Mouse (Mus musculus) midbrain, postnatal 0 days (tissue): ENCODE measurements around the gene Jak1. TPM values are rescaled to one million over a fixed set of nuclear protein-coding genes. Genes with fewer than 3 reads are reported as not detected.

ENCODE experiments used
- ATAC-seq: fragments of 200-750 bp; cut with Nextera tagmentation; 2 replicates; pipeline ENCODE4 v1.8.0; 2017; ENCODE audit warnings: moderate number of reproducible peaks, mild to moderate bottlenecking, moderate TSS enrichment, moderate library complexity; ENCODE audit not compliant: low FRiP score
- DNase-seq: peaks from one replicate; pipeline ENCODE4 v3.0.0-alpha.2; 2015; ENCODE audit warnings: low spot score
- H3K27ac ChIP-seq: fragments of 300-500 bp; sonication (generic); 2 replicates; pipeline ENCODE4 v1.5.1; 2014; ENCODE audit warnings: low read depth, mild to moderate bottlenecking, low read length, mixed read lengths
- H3K27me3 ChIP-seq: fragments of 300-500 bp; sonication (generic); 2 replicates; pipeline ENCODE4 v1.6.1; 2014; ENCODE audit warnings: low read length, control low read depth, mixed read lengths; ENCODE audit not compliant: insufficient read depth
- H3K36me3 ChIP-seq: fragments of 300-500 bp; sonication (generic); 2 replicates; pipeline ENCODE4 v1.6.1; 2014; ENCODE audit warnings: low read length, control low read depth, mixed read lengths; ENCODE audit not compliant: insufficient read depth
- H3K4me1 ChIP-seq: fragments of 300-500 bp; sonication (generic); 2 replicates; pipeline ENCODE4 v1.6.1; 2014; ENCODE audit warnings: mild to moderate bottlenecking, control low read depth, antibody characterized with exemption, low read length, mixed read lengths; ENCODE audit not compliant: insufficient read depth
- H3K4me2 ChIP-seq: fragments of 300-500 bp; sonication (generic); 2 replicates; pipeline ENCODE4 v1.6.1; 2014; ENCODE audit warnings: low read depth, mild to moderate bottlenecking, low read length, mixed read lengths; ENCODE audit not compliant: poor library complexity, severe bottlenecking
- H3K4me3 ChIP-seq: fragments of 300-500 bp; sonication (generic); 2 replicates; pipeline ENCODE4 v1.5.1; 2014; ENCODE audit warnings: low read depth, mild to moderate bottlenecking, low read length, moderate library complexity
- H3K9ac ChIP-seq: fragments of 300-500 bp; sonication (generic); replicated peaks from 2 replicates; pipeline ENCODE4 v1.6.1; 2014; ENCODE audit warnings: mild to moderate bottlenecking, low read length, moderate library complexity, mixed read lengths; ENCODE audit not compliant: poor library complexity, severe bottlenecking
- H3K9me3 ChIP-seq: fragments of 300-500 bp; sonication (generic); 2 replicates; pipeline ENCODE4 v1.6.1; 2016; ENCODE audit warnings: low read length, control low read depth
- CTCF ChIP-seq: IDR thresholded peaks from 2 replicates; pipeline ENCODE4 v1.5.1; 2016; ENCODE audit warnings: antibody characterized with exemption, mild to moderate bottlenecking
- WGBS: fragments of 180-500 bp; shearing (Covaris S2); extraction: QIAGEN DNeasy Blood & Tissue Kit; methylation state at CpG from one replicate; pipeline ENCODE4 v1.1.7; 2014; 5-methylcytosine and 5-hydroxymethylcytosine counted together
- polyA plus RNA-seq: library from polyadenylated mRNA; unstranded; fragments of >200 nt; fragmentation: Nextera tagmentation; extraction: Ambion mirVana; gene quantifications from 2 replicates; pipeline ENCODE4 v1.2.1, GENCODE M21; 2015
- total RNA-seq: library from RNA; depleted of rRNA; stranded (reverse); fragments of >200 nt; gene quantifications from 2 replicates; pipeline ENCODE4 v1.2.3, GENCODE M21; 2014

Jak1 gene
- total and polyA plus RNA-seq, 2 experiments from 2014 or later = 76.1 to 91.9 TPM

GRCm38 (mm10) chr4:101254606-101255349 is 10.3 kb downstream of the Jak1 start:
- no peak for TF ChIP-seq CTCF
- WGBS = 89% methylated on average over 8 of the region's 8 CpGs

GRCm38 (mm10) chr4:101254015-101254414 is 11.1 kb downstream of the Jak1 start:
- Histone ChIP-seq H3K4me1 (no peaks in the 10 kb centered on the region), H3K4me2 (no peak overlapping the region), H3K27me3 (no peaks in the 10 kb centered on the region), H3K9me3 (no peaks in the 10 kb centered on the region), H3K27ac (no peak overlapping the region), H3K36me3 (no peaks in the 10 kb centered on the region), H3K4me3 (no peak overlapping the region), H3K9ac (no peak overlapping the region)
- no peak for ATAC-seq
- 88% methylated on average over 7 of the region's 7 CpGs for WGBS
- no peak for DNase-seq
- no peak for TF ChIP-seq CTCF

More at GRCm38 (mm10) chr4:101254606-101255349, 10.3 kb downstream of the Jak1 start:
- Histone ChIP-seq H3K4me3 (no peak overlapping the region), H3K9ac (no peak overlapping the region), H3K27me3 (no peaks in the 10 kb centered on the region), H3K27ac (no peak overlapping the region), H3K9me3 (no peaks in the 10 kb centered on the region), H3K4me2 (no peak overlapping the region), H3K4me1 (no peaks in the 10 kb centered on the region), H3K36me3 (no peaks in the 10 kb centered on the region)
- DNase-seq (no peak), ATAC-seq (no peak)

GRCm38 (mm10) chr4:101252781-101253622 is 12.1 kb downstream of the Jak1 start:
- no peak for TF ChIP-seq CTCF
- no peak overlapping the region for H3K9ac ChIP-seq
- no peak overlapping the region for H3K27ac ChIP-seq
- ATAC-seq (no peak), DNase-seq (no peak)
- no peak overlapping the region for H3K4me2 ChIP-seq
- H3K9me3 ChIP-seq = no peaks in the 10 kb centered on the region
- H3K36me3 ChIP-seq = no peaks in the 10 kb centered on the region
- no peak overlapping the region for H3K4me3 ChIP-seq
- 84% methylated on average over 13 of the region's 13 CpGs for WGBS
- H3K4me1 ChIP-seq = no peaks in the 10 kb centered on the region
- no peaks in the 10 kb centered on the region for H3K27me3 ChIP-seq

- no peak overlapping the region for H3K27ac ChIP-seq
- H3K36me3 ChIP-seq = no peaks in the 10 kb centered on the region
- no peak overlapping the region for H3K9ac ChIP-seq
- DNase-seq (no peak), ATAC-seq (no peak)
- no peaks in the 10 kb centered on the region for H3K9me3 ChIP-seq
- H3K4me2 ChIP-seq = no peak overlapping the region
- H3K27me3 ChIP-seq = no peaks in the 10 kb centered on the region
- TF ChIP-seq CTCF = no peak
- no peak overlapping the region for H3K4me3 ChIP-seq
- H3K4me1 ChIP-seq = no peaks in the 10 kb centered on the region
These were observed 13.1 kb downstream of the Jak1 start for GRCm38 (mm10) chr4:101252016-101252415.

GRCm38 (mm10) chr4:101249977-101250743 is 14.9 kb downstream of the Jak1 start:
- Histone ChIP-seq H3K4me2 (no peak overlapping the region), H3K4me1 (no peaks in the 10 kb centered on the region), H3K27ac (no peak overlapping the region), H3K9ac (no peak overlapping the region), H3K36me3 (no peaks in the 10 kb centered on the region), H3K27me3 (no peaks in the 10 kb centered on the region), H3K4me3 (no peak overlapping the region), H3K9me3 (no peaks in the 10 kb centered on the region)
- ATAC-seq = no peak
- WGBS = 79% methylated on average over 5 of the region's 6 CpGs
- no peak for DNase-seq
- no peak for TF ChIP-seq CTCF
